Mouse (Mus musculus) midbrain, embryonic 15.5 days (tissue): ENCODE data around the gene Lancl3. TPM values are rescaled to one million over a fixed set of nuclear protein-coding genes. Genes with fewer than 3 reads are reported as not detected.

Experiments
- ATAC-seq: fragments of 200-750 bp; cut with Nextera tagmentation; replicated peaks from 2 replicates; pipeline ENCODE4 v1.8.0; 2017; ENCODE audit warnings: moderate TSS enrichment
- H3K27ac ChIP-seq: fragments of 300-500 bp; sonication (generic); 2 replicates; pipeline ENCODE4 v1.5.1; 2015; ENCODE audit warnings: mild to moderate bottlenecking, inconsistent platforms
- H3K27me3 ChIP-seq: fragments of 300-500 bp; sonication (generic); replicated peaks from 2 replicates; pipeline ENCODE4 v1.6.1; 2015; ENCODE audit warnings: inconsistent platforms
- H3K36me3 ChIP-seq: fragments of 300-500 bp; sonication (generic); replicated peaks from 2 replicates; pipeline ENCODE4 v1.6.1; 2015; ENCODE audit warnings: inconsistent platforms
- H3K4me1 ChIP-seq: fragments of 300-500 bp; sonication (generic); 2 replicates; pipeline ENCODE4 v1.6.1; 2015; ENCODE audit warnings: inconsistent platforms
- H3K4me2 ChIP-seq: fragments of 300-500 bp; sonication (generic); 2 replicates; pipeline ENCODE4 v1.6.1; 2015; ENCODE audit warnings: inconsistent platforms, mild to moderate bottlenecking, moderate library complexity
- H3K4me3 ChIP-seq: fragments of 300-500 bp; sonication (generic); 2 replicates; pipeline ENCODE4 v1.5.1; 2015; ENCODE audit warnings: mild to moderate bottlenecking, inconsistent platforms
- H3K9ac ChIP-seq: fragments of 300-500 bp; sonication (generic); 2 replicates; pipeline ENCODE4 v1.6.1; 2015; ENCODE audit warnings: mild to moderate bottlenecking, inconsistent platforms
- H3K9me3 ChIP-seq: fragments of 300-500 bp; sonication (generic); 2 replicates; pipeline ENCODE4 v1.6.1; 2016; ENCODE audit warnings: inconsistent platforms
- WGBS: fragments of 180-500 bp; shearing (Covaris S2); methylation state at CpG from one replicate; pipeline ENCODE4 v1.1.7; 2015; ENCODE audit warnings: mixed read lengths; 5-methylcytosine and 5-hydroxymethylcytosine counted together
- polyA plus RNA-seq: library from polyadenylated mRNA; unstranded; fragments of >200 nt; fragmentation: Nextera tagmentation; extraction: Ambion mirVana; gene quantifications from 2 replicates; pipeline ENCODE4 v1.2.1, GENCODE M21; 2015

Lancl3 gene
- polyA plus RNA-seq, 1 experiment from 2014 or later: 5.8 TPM

DNA sequence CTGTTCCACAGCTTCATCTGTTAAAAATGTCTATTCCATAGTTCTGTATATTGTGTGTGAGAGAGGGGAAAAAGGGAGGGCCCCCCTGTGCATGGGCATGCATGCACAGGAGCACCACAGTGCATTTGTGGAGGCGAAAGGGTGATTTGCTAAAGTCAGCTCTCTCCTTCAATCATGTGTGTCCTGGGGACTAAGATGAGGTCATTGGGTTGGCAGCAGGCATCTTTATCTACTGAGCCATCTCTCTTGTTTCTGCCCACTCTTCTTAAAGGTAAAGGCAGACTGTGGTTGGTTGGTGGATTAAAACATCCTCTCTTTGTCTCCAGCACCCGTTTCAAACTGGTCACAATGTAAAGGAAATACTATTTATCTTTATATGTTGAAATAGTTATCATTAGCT lies 27.4 kb downstream of the Lancl3 start:
- Histone ChIP-seq H3K9ac (no peak overlapping the region), H3K4me3 (no peak overlapping the region), H3K36me3 (no peaks in the 10 kb centered on the region), H3K4me1 (no peaks in the 10 kb centered on the region), H3K9me3 (no peaks in the 10 kb centered on the region), H3K27me3 (no peaks in the 10 kb centered on the region), H3K27ac (no peak overlapping the region), H3K4me2 (no peak overlapping the region)
- no peak for ATAC-seq
- 67% methylated on average over 2 of the region's 2 CpGs for WGBS

DNA sequence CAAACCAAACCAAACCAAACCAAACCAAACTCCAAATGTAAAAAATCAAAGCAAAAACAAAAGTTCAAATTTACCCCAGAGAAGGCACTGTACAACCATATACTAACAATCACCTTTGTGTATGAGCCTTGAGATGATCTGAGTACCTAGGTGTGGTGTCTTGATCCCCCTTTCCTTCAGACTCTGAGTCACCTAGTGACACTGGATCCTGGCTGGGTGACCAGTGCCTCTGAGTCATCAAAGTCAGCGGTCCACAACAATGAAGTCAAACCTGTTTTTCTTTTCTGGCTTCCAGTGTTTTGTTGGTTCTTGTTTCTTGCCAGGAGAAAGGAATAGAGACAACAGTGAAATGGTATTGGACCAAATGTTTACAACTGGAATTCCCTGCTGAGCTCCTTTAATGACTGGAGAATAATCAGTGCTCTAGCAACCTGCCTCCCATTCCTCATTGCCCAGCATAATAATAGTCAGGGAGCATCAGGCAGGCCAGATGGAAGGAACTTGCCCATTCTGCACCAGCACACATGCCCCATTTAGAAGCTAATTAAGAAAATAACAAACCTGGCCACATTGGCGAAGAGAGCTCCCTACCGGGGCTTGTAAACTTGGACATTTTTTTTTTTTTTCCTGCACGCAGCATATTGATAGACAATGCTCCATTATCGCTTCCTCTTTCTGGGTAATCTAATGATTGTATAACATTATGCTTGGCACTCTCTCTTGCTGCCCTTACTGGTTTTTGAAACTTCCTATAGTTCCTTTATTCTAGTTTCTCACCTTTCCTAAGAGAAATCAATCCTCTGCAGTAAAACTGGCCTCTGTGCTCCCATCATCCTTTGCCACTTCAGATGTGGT lies 41.3 kb downstream of the Lancl3 start:
- 76% methylated on average over 5 of the region's 5 CpGs for WGBS

GRCm38 (mm10) chrX:9243381-9243864 lies 43.7 kb downstream of the Lancl3 start:
- no peaks in the 10 kb centered on the region for H3K9me3 ChIP-seq
- H3K4me3 ChIP-seq: no peak overlapping the region
- peak overlapping the region; percentile 50; the same call in 1 of the 2 replicates for H3K27ac ChIP-seq
- no peak overlapping the region for H3K4me2 ChIP-seq
- 50% methylated on average over 8 of the region's 8 CpGs for WGBS
- H3K9ac ChIP-seq: no peak overlapping the region
- 0 out of 2 replicates have a peak, but pooled peaks have one; percentile 41 for ATAC-seq
- H3K4me1 ChIP-seq: peaks cover 8% of the 10 kb centered on the region; the same call in 1 of the 2 replicates
- H3K27me3 ChIP-seq: no peaks in the 10 kb centered on the region
- H3K36me3 ChIP-seq: no peaks in the 10 kb centered on the region

More for the DNA sequence above, 41.3 kb downstream of the Lancl3 start:
- Histone ChIP-seq H3K36me3 (no peaks in the 10 kb centered on the region), H3K9ac (no peak overlapping the region), H3K27me3 (no peaks in the 10 kb centered on the region), H3K4me1 (peaks cover 8% of the 10 kb centered on the region; the same call in 1 of the 2 replicates), H3K4me3 (no peak overlapping the region), H3K27ac (no peak overlapping the region), H3K9me3 (no peaks in the 10 kb centered on the region), H3K4me2 (no peak overlapping the region)
- ATAC-seq: no peak

DNA sequence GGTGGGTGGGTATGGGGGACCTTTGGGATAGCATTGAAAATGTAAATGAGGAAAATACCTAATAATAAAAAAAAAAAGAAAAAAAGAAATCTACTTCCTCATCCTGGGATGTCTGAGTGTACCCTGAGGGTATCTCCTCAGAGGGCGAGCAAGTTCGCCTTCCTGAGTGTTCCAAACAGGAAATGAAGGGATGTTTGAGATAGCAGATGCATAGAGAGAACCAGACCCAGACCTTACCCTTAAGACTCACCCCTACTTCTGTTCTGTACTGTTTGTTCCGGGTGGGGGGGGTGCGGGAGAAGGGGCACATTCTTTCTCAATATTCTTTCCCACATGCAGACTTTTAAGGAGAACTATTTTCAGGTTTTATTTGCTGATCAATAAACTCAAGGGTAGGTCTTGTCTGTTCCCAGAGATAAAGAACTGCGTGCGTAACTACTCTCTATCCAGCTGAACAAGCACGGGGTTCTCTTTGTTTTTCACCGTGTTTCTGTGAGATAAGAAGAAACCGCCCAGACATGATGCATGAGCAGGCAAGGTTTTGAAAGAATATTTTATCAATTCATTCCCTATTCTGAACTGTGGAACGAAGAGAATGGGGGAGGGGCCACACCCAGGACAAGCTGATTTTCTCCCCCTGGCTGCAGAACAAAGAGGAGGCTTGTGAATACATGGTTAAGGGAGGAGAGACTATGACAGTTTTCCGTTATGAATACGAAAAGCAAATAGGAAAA lies 45.1 kb downstream of the Lancl3 start:
- H3K4me3 ChIP-seq: no peak overlapping the region
- H3K4me1 ChIP-seq: peaks cover 8% of the 10 kb centered on the region; the same call in 1 of the 2 replicates
- 53% methylated on average over 12 of the region's 12 CpGs for WGBS
- H3K4me2 ChIP-seq: peak overlapping the region; percentile 18; the same call in 1 of the 2 replicates
- H3K36me3 ChIP-seq: no peaks in the 10 kb centered on the region
- no peaks in the 10 kb centered on the region for H3K9me3 ChIP-seq
- H3K9ac ChIP-seq: no peak overlapping the region
- ATAC-seq: peak; percentile 60
- peak overlapping the region; percentile 48; the same call in 1 of the 2 replicates for H3K27ac ChIP-seq
- no peaks in the 10 kb centered on the region for H3K27me3 ChIP-seq

GRCm38 (mm10) chrX:9248911-9249310 lies 49.2 kb downstream of the Lancl3 start:
- Histone ChIP-seq H3K4me2 (no peak overlapping the region), H3K9ac (no peak overlapping the region), H3K9me3 (no peaks in the 10 kb centered on the region), H3K4me3 (no peak overlapping the region), H3K4me1 (0 out of 2 replicates have a peak, but pooled peaks cover 2% of the 10 kb centered on the region), H3K36me3 (no peaks in the 10 kb centered on the region), H3K27ac (no peak overlapping the region), H3K27me3 (no peaks in the 10 kb centered on the region)
- peak; percentile 70 for ATAC-seq
- 39% methylated on average over 5 of the region's 5 CpGs for WGBS

DNA sequence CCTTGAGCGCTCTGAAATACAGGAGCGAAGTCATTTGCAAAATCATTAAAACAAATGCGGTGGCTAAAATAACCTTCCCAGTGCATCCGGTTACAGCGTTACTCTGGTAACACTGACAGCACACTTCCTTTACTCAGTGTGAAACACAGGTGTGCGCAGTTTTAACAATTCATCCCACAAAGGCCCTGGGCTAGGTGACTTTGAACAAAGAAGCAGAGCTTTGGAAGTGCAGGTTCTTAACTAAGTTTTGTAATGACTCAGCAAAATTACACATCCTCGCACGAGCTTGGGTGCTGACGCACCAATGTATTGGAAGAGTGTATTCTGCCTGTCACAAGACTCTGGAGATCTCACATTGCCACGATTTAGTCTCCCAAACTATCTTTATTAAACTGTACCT lies 54.3 kb downstream of the Lancl3 start:
- ATAC-seq: no peak
- H3K27ac ChIP-seq: no peak overlapping the region
- no peaks in the 10 kb centered on the region for H3K27me3 ChIP-seq
- no peaks in the 10 kb centered on the region for H3K4me1 ChIP-seq
- no peaks in the 10 kb centered on the region for H3K9me3 ChIP-seq
- H3K4me2 ChIP-seq: no peak overlapping the region
- no peak overlapping the region for H3K4me3 ChIP-seq
- H3K36me3 ChIP-seq: no peaks in the 10 kb centered on the region
- 83% methylated on average over 10 of the region's 10 CpGs for WGBS
- H3K9ac ChIP-seq: no peak overlapping the region

DNA sequence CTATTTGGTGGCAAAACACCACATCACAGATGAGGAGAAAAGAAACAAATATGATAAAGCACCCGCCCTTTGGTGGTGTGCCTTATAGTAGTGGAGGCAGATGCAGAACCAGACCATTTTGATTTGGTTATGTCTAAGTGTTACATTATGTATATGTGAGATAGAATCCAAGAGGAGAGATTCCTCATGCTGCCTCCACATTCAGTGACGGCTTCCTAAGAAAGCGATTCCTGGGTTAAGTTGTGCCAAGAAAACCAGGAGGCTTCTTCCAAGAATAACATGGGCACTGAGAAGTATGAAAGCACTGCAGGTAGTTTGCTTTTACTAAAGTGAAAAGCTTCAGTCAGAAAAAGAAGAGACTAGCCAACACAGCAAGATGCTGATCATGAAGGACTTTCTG lies 55.2 kb downstream of the Lancl3 start:
- Histone ChIP-seq H3K27me3 (no peaks in the 10 kb centered on the region), H3K9ac (no peak overlapping the region), H3K36me3 (no peaks in the 10 kb centered on the region), H3K4me1 (no peaks in the 10 kb centered on the region), H3K27ac (no peak overlapping the region), H3K4me2 (no peak overlapping the region), H3K4me3 (no peak overlapping the region), H3K9me3 (no peaks in the 10 kb centered on the region)
- ATAC-seq: no peak
- 96% methylated on average over 3 of the region's 3 CpGs for WGBS

GRCm38 (mm10) chrX:9256766-9257165 lies 57.1 kb downstream of the Lancl3 start, which contains the start of gene Gm14862:
Gm14862 (minus strand) TSS chrX:9256899.
- H3K4me2 ChIP-seq: no peak within 1 kb of the TSS
- no peaks in the 10 kb centered on the region for H3K9me3 ChIP-seq
- H3K4me3 ChIP-seq: no peak within 1 kb of the TSS
- H3K27ac ChIP-seq: no peak within 1 kb of the TSS
- no peaks in the 10 kb centered on the region for H3K4me1 ChIP-seq
- H3K27me3 ChIP-seq: no peaks in the 10 kb centered on the region
- WGBS: 74% methylated on average over 5 of the region's 5 CpGs
- ATAC-seq: no peak
- no peaks in the 10 kb centered on the region for H3K36me3 ChIP-seq
- H3K9ac ChIP-seq: no peak within 1 kb of the TSS

DNA sequence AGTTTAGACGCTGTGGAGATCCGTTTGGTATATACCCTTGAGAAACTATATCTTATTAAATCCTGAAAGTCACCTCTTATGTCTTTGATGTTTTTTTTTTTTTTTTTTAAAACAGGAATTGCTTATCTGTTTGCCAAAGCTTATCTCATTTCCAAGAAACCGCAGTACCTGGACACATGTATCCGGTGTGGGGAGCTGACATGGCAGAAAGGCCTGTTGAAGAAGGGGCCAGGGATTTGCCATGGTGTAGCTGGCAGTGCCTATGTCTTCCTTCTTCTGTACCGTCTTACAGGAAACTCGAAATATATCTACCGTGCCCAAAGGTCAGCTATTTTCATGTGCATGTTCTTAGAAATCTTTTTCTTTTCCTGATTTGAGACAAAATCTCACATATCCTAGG lies 58.1 kb downstream of the Lancl3 start:
- no peaks in the 10 kb centered on the region for H3K4me1 ChIP-seq
- 90% methylated on average over 7 of the region's 7 CpGs for WGBS
- ATAC-seq: no peak

DNA sequence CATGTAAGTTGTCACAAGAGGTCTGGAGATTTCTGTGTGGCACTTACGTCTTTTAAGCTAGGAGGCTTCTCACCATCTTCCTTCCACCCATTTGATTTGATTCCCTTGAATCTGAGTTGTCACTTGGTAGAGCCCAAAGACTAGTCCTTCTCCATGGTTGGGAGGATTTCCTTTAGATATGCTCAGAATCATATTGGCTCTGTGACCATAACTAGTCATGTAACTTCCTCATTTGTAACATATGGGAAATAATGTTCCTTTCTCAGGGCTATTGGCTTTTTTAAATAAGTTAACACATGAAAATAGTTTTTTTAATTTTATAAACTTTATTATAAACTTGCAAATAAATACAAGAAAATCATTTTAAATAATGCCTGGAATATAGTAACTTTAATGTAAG lies 59.6 kb downstream of the Lancl3 start:
- H3K27me3 ChIP-seq: no peaks in the 10 kb centered on the region
- H3K9ac ChIP-seq: no peak overlapping the region
- no peaks in the 10 kb centered on the region for H3K9me3 ChIP-seq
- no peaks in the 10 kb centered on the region for H3K4me1 ChIP-seq
- H3K36me3 ChIP-seq: no peaks in the 10 kb centered on the region
- H3K4me3 ChIP-seq: no peak overlapping the region
- WGBS: 78% methylated on average over 1 of the region's 1 CpGs
- ATAC-seq: no peak
- no peak overlapping the region for H3K4me2 ChIP-seq
- H3K27ac ChIP-seq: no peak overlapping the region

More for the DNA sequence above, 58.1 kb downstream of the Lancl3 start:
- Histone ChIP-seq H3K9me3 (no peaks in the 10 kb centered on the region), H3K36me3 (no peaks in the 10 kb centered on the region), H3K9ac (no peak overlapping the region), H3K27me3 (no peaks in the 10 kb centered on the region), H3K27ac (no peak overlapping the region), H3K4me3 (no peak overlapping the region), H3K4me2 (no peak overlapping the region)

DNA sequence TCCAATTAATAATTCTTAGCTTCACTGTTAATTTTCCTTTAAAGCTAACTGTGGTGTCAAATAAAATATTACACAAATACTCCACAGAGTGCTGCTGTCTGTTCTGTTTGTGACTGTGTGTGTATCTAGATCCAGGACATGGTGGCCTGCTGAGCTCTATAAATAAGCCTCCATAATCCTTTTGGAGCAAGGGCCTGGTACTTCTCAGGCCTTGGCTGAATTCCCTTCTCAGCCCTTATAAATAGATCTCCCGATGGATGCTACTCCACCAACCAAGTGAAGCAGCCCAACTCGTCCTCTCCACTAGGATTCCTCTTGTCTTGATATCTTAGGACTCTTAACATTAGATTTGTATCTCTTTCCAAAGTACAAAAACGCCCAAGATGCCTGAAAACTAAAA lies 71.4 kb downstream of the Lancl3 start:
- H3K9ac ChIP-seq: no peak overlapping the region
- H3K27ac ChIP-seq: no peak overlapping the region
- no peaks in the 10 kb centered on the region for H3K27me3 ChIP-seq
- no peaks in the 10 kb centered on the region for H3K4me1 ChIP-seq
- H3K36me3 ChIP-seq: no peaks in the 10 kb centered on the region
- no peak for ATAC-seq
- no peak overlapping the region for H3K4me3 ChIP-seq
- no peak overlapping the region for H3K4me2 ChIP-seq
- H3K9me3 ChIP-seq: no peaks in the 10 kb centered on the region
- WGBS: 55% methylated on average over 3 of the region's 3 CpGs

DNA sequence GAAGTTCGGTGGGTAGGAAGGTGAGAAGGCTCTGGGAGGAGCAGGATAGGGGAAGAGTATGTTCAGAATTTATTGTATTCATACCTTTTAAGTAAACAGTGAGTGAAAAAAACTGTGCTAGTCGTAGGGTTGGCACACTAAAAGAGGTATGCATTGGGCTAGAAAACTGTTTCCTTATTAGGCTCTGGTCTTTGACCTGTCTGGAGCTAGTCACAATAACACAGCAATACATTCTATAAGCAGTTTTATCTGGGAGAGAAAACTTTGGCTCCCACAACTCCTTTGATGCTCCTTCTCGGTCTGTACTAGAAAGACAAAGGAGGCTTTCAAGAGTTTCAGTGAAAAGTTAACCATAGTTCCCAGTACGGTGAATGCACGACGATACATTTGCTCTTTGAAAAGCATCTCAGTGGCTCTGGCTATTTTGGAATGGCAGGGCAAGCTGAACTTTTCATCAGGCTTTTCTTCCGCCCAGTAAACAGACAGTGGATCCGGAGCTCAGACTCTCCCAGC lies 72.3 kb downstream of the Lancl3 start:
- no peaks in the 10 kb centered on the region for H3K9me3 ChIP-seq
- no peaks in the 10 kb centered on the region for H3K36me3 ChIP-seq
- H3K9ac ChIP-seq: no peak overlapping the region
- peak overlapping the region; percentile 46 for H3K4me2 ChIP-seq
- H3K4me3 ChIP-seq: peak overlapping the region; percentile 56
- no peaks in the 10 kb centered on the region for H3K27me3 ChIP-seq
- no peaks in the 10 kb centered on the region for H3K4me1 ChIP-seq
- H3K27ac ChIP-seq: no peak overlapping the region
- WGBS: 23% methylated on average over 8 of the region's 8 CpGs
- peak; percentile 21; the same call in 1 of the 2 replicates for ATAC-seq
